Mouse (Mus musculus): Measurements from ENCODE around the gene Hbs1l.

DNA sequence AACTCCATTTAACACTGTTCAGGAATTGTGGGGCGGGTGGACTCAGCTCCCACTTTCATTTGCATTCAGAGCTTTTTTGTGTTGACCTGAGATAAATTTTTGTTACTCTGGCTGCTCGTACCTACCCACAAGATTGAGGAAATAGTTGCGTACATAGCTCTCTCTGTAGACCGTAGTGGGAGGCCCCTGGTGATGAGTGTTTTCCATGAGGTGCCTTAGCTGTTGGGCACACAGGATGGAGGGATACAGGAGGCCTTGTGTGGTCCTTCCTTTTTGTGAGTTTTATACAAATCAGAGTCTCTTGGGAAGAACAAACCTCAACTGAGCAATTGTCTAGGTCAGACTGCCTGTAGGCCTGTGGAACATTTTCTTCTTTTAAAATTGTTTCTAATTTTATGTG is 109.0 kb downstream of the Hbs1l start:
- TF ChIP-seq CTCF (IDR thresholded peaks at IDR 0.05; ENCODE audit: borderline replicate concordance, insufficient read depth, low read length) = no peak
- TF ChIP-seq POLR2A (IDR thresholded peaks at IDR 0.05; ENCODE audit: low read depth, low read length) = no peak
